Mouse (Mus musculus): ENCODE data around the gene Pigm.

Pigm gene

DNA sequence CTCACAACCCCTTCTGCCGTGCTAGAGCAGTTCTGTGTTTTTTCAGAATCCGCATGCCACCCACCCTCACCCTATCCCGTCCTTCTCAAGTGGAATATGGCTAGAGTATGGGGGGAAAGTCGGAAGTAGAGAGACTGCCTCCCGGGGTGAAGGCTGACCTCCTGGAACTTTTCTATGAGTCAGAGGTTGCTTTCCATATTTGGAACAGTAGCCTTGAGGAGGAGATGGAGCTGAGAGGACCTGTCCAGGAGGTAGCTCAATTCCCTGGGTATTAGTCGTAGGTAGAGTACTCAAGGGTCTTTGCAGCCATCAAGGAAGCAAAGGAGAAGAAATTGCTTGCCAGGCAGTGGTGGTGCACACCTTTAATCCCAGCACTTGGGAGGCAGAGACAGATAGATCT, 24.3 kb upstream of the Pigm start:
- DNase-seq (ENCODE audit: low read depth, low spot score) = no peak

DNA sequence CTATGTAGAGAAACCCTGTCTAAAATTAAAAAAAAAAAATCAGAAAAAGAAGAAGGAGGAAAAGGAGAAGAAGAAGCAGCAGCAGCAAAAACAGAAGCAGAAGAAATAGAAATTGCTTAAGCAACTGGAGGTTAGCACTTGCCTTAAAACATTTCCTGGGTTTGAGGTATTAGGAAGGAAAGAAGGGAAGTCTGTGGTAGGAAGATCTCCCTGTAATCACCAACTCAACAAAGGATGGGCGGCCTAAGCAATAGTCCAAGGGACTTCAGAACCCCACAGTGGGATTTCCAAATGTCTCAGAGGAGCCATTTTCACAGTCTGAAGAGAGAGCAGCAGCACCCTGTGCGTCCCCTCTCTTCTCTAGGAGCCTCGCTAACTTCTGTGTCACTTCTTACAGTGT, 23.9 kb upstream of the Pigm start:
- DNase-seq (ENCODE audit: low read depth, low spot score) = no peak

DNA sequence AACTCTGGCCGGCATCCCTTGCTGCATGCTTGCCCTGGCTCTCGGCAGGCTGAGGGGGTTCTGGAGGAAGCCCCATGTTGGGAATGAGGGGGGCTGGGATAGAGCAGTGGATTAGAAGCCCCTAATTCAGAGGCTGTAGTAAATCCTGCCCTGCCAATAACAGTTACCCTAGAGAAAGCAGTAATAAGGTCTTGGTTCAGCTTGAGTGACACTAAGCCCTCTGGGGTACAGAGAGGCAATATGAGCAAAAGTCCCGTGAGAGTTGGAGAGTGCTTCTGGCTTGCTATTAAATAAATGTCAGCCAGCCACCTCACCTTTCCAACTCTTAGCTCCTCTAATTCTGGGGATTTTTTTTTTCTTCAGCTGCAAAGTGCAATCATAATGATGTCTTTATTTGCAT, 21.0 kb upstream of the Pigm start:
- DNase-seq (ENCODE audit: low read depth, low spot score) = no peak

DNA sequence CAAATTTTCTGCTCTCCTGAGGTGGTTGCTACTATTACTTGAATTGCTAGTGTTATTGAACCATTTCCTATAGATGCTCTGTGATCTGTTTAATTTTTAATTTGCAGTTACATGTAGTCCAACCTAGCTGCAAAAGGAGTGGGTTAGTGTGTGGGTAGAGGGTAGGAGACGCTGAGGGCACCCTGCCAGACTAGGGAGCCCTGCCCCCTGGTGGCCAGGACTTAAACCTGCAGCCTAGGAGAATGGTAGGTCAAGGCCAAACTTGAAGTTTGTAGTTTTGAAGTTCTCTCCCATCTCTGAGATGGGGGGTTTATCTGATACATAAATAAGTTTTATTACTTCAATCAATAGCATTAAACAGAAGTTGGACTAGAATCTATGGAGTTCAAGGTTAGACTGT, 18.8 kb upstream of the Pigm start:
- DNase-seq (ENCODE audit: low read depth, low spot score) = no peak

DNA sequence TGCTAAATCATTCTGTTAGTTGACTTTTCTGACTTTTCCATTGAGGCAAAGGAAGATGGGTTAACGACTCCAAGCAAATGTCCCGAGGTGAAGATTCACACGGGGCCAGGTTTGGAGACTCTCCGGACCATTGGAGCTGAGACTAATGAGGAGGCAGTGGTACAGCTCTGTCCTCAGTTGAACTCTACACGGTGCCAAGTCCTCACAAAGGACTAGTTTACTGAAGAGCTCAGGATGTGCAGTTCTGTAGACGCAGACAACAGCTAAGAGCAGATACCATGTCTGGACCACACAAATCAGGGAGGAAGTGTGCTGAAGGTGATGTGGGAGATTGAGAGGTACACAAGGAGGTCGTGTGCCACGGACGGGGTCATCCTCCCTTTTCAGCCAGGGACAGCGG, 18.0 kb upstream of the Pigm start:
- DNase-seq (ENCODE audit: low read depth, low spot score) = no peak

DNA sequence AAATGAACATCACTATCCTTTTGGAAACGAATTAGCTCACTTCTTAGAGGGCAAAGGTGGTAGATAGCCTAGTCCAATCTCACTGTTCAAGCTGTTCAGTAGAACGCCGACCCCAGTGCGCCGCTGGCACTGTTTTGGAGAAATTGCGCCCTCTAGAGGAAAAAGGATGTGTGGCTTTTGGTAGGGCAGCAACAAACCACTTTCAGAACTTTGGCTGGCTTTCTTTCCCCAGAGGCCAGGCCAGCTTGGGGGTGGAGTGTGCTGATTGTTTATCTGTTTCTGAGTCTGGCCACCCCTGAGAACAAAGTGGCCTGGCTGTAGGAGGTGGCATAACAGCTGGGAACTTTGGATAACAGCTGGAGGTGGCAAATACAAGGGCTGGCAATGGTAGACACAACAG, 11.7 kb upstream of the Pigm start:
- DNase-seq (ENCODE audit: low read depth, low spot score) = peak; percentile 56

DNA sequence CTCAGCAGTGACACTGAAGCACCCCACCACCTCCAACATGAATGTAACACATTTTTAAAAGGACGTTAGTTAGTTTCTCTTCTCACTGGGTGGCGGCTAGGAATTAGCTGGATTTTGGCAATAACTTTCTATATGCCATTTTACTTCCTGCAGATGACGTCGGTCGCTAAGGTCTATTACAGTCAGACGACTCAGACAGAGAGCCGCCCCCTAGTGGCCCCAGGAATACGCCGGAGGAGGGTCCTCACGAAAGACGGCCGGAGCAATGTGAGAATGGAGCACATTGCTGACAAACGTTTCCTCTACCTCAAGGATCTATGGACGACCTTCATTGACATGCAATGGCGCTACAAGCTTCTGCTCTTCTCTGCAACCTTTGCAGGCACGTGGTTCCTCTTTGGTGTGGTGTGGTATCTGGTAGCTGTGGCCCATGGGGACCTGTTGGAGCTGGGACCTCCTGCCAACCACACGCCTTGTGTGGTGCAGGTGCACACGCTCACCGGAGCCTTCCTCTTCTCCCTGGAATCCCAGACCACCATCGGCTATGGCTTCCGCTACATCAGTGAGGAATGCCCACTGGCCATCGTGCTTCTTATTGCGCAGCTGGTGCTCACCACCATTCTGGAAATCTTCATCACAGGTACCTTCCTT, 7.5 kb upstream of the Pigm start:
- DNase-seq (ENCODE audit: low read depth, low spot score) = peak; percentile 59

DNA sequence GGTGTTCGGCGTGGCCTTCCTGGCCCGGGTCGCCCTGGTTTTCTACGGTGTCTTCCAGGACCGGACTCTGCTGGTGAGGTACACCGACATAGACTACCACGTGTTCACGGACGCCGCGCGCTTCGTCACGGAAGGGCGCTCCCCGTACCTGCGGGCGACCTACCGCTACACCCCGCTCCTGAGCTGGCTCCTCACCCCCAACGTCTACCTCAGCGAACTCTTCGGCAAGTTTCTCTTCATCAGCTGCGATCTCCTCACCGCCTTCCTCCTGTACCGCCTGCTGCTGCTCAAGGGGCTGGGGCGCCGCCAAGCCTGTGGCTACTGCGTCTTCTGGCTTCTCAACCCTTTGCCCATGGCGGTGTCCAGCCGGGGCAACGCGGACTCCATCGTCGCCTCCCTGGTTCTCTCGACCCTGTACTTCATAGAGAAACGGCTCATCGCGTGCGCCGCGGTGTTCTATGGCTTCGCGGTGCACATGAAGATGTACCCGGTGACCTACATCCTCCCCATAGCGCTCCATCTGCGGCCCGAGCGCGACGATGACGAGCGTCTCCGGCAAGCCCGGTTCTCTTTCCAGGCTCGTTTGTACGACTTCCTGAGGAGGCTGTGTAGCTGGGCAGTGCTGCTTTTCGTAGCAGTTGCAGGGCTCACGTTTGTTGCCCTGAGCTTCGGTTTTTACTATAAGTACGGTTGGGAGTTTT, 562 bp downstream of the Pigm start:
- no peak for DNase-seq (ENCODE audit: low read depth, low spot score)

DNA sequence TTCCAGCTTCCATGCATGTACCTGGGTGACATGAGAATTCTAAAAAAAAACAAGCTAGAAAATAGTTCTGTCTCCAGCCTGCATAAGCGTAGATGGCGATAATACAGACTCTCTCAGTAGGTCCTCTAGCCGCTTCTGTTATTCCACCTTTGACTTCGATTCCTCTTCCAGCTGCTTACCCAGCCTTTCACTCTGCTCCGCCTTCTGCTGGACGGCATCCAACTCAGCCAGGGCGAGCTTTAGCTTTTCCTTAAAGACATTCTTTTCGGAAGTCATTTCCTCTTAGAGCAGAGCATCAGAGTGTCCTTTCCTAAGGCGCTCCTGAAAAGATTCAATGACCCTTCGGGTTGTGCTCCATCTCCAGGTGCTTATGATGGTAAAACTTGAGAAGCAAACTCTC, 3.7 kb downstream of the Pigm start:
- DNase-seq (ENCODE audit: low read depth, low spot score) = no peak

DNA sequence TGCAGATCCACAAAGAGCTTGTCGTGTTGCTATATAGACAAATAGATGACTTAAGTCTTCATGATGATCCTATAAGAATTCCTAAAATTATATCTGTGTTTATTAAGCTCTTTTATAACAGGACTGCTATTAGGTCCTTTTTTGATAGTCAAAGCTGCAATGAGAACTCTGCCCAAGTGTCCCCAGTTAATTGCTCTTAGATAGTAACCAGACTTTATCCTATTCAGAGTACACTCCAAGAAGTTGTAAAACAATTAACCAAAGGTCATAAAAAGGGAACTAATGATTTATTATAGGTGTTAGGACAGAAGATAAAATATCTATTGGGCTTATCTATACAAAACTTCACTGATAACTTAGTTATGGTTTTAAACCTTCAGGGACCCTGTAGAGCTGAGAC, 5.7 kb downstream of the Pigm start:
- no peak for DNase-seq (ENCODE audit: low read depth, low spot score)

DNA sequence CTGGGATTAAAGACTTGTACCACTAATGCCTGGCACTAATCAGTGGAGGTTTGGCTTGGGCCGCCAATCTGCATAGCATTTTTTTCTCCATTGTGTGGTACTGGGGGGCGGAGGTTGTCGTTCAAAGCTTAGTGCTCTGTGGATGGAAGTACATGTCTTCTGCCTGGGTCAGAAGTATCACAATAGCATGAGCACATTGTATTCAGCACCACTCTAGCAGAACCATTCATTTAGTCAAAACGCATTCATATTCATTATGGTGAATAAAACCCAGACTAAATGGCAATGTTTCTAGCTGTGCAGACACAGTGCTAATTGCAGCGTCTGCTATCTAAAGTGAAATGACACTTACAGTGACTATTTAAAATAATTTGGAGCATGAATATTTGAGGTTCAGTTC, 10.9 kb downstream of the Pigm start:
- DNase-seq (ENCODE audit: low read depth, low spot score) = no peak

DNA sequence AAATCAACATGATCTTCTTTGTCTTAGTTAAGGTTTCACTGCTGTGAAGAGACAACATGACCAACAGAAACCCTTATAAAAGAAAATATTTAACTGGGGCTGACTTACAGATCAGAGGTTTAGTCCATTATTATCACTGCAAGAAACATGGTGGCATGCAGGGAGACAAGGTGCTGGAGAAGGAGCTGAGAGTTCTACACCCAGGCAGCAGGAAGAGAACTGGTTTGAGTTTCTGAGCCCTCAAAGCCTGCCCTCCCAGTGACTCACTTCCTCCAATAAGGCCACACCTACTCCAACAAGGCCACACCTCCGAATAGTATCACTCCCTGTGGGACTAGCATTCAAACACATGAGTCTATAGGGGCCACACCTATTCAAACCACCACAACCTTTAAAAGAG, 14.4 kb downstream of the Pigm start:
- no peak for DNase-seq (ENCODE audit: low read depth, low spot score)

DNA sequence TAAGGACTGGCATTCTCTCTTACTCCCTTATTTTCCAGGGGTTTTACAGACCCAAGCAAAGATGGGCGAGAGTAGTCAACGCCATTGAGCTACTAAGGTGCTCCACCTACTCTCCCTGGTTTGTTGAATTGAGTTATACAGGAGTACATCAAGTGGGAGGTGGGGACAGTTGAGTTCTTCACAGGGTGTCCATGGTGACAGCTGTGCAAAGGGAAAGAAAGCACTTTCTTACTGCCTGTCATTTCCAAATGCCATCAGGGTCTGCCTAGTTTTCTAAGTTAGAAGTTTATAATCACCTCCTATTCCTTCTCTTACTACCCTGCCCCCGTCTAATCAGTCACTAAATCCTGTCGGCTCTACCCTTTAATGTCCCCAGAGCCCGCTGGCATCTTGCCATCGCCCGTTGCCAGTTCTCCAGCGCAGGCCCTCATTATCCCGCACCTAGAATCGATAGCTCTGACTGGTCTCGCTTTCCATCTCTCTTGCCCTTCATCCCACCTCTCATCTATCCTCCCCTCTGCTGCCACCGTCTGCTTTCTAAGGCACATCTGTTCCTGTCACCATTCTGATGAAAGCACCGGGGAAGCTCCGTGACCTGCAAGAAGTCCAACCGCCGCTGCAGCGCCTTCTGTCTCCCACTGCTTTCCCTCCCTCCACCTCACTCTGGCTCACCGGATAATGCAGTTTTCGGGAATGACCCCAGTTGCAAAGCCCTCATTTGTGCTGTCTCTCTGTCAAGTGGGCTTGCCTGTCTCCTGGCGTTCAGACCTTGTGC, 15.6 kb downstream of the Pigm start:
- no peak for DNase-seq (ENCODE audit: low read depth, low spot score)

DNA sequence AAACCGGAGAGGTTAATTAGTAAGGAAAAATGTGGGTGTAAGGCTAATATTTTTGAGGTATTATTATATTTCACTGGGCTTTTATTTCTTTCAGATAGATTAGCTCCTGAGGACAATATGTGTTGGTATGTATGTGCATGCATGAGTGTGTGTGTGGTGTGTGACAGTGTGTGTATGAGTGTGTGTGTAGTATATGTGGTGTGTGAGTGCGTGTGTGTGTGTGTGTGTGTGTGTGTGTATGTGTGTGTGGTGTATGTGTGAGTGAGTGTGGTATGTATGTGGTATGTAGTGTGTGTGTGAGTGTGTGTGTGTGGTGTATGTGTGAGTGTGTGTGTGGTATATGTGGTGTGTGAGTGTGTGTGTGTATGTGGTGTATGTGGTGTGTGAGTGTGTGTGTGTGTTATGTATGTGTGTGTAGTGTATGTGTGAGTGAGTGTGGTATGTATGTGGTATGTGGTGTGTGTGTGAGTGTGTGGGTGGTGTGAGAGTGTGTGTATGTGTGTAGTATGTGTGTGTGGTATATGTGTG, 16.4 kb downstream of the Pigm start:
- DNase-seq (ENCODE audit: low read depth, low spot score) = no peak

DNA sequence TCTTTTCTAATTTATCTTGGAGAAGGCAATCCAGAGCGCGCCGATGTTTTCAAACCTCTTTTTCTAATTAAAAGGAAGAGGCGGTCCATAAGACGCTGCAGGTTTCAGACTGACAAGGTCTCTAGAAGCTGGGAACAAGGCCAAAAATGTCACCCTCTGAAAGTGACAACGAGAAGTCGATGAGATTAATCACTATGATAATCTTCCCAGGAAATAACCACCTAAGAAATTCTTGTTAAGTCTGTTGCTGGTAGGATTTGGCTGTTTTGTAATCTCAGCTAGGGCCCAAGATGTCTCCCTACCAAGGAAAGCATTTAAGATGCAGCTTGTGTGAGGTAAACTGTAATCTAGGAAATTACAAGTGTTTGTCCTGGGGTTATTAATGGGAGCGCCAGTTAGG, 17.4 kb downstream of the Pigm start:
- DNase-seq (ENCODE audit: low read depth, low spot score) = no peak

DNA sequence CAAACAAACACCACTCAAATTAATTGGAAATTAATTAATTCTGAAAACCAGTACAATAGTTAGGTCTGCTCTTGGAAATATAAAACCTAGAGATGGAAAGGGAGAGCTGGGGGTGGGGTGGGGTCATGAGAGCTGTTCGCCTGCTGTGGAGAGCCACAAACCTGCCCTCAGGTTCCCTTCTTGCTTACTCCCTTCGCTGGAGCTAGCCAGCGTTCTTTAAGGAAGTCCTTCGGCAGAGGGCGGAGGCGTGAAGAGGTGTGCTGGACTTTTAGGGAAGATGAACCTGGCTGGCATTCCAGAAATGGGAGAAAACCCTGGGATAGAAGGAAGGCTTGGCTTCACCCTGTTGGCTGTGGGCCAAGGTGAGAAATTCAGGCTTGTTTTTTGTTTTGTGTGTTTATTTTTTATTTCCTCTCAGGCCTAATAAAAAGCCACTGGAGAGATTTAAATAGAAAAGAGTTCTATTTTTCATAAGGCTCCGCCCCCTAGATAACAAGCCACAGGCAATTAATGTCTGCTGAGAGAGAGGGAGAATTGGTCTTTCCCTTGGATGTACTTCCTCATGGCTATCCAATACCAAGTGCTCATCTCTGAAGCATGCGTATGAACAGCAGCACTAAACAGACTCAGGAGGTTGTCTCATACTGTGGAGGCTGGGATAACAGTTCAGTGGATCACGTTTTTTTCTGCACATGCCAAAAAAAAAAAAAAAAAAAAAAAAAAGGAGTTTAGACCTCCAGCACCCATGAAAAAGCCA, 20.8 kb downstream of the Pigm start:
- no peak for DNase-seq (ENCODE audit: low read depth, low spot score)

DNA sequence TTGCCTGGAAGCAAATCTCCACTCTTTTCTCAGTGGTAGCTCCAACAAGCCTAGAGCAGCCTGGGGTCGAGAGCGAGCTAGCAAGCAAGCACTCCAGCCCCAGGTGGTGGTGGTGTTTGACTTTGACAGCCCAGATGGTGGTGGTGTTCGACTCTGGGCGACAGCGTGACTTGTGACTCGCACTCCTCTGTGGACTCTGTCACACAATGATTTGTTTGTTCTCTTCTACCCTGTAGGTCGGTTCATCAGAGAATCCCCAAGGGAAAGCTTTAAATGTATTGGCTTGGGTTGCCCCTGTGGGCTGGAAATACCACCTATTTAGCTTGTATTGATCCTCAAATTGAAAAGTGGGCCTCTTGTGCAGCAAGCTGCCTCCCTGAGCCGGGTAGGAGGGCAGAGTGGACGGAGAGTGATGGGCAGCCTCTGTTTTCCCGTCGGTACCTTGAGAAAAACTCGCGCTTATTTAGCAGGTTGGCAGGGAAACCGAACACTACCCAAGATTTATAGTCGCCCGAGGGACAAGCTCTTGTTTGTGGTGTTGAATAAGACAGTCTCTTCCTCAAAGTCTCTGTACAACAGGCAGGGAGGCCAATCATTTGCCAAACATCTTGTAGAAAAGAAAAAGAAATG, 29.8 kb downstream of the Pigm start:
- DNase-seq (ENCODE audit: low read depth, low spot score) = no peak

DNA sequence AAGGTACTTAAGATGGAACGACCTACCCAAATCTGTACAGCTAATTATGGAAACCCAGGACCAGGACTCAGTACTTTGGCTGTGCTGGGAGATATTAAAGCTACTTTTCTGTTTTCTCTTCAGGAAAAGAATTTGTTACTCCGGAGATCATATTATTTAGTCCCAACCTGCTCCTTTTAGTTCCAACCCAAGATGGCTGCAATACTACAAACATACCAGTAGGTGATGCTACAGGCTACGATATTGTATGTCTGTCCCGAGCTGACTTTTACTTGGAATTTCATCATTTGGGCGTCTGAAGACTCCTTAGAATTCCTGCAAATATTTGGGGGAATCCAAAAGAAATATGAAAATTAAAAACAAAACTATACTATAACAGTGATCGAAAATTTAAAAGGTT, 32.6 kb downstream of the Pigm start:
- DNase-seq (ENCODE audit: low read depth, low spot score) = no peak

DNA sequence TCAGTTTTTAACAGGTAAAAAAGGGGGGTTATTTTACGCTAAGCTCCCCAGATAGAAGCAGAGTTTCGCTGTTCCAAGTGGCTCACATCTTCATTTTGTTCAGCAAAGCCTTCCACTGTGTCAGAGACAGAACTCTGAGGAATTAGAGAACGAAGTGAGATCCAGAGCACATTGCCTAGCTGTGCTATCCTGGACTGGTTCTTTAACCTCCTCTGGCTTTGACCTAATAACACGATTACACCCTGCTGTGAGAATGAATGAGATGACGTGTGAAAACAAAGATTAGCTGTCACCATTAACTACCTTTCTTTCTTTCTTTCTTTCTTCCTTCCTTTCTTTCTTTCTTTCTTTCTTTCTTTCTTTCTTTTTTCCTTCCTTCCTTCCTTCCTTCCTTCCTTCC, 33.1 kb downstream of the Pigm start:
- DNase-seq (ENCODE audit: low read depth, low spot score) = no peak

DNA sequence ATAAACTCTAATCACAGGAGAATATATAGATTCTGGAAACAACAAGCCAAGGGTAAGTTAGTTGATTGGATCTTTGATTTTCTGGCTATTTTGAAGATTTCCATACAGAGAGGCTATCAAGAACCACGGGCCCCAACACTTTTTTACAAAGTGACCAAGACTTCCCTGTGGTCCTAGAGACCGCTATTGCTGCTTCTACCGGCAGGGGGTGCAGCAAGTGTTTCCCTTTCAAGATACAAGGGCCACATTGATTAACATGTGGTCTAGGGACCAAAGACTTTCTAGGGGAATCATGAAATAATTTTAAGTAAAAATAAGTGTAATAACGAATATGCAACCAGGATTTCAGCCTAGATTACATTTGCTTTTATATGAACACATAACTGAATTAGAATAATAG, 34.5 kb downstream of the Pigm start:
- no peak for DNase-seq (ENCODE audit: low read depth, low spot score)

DNA sequence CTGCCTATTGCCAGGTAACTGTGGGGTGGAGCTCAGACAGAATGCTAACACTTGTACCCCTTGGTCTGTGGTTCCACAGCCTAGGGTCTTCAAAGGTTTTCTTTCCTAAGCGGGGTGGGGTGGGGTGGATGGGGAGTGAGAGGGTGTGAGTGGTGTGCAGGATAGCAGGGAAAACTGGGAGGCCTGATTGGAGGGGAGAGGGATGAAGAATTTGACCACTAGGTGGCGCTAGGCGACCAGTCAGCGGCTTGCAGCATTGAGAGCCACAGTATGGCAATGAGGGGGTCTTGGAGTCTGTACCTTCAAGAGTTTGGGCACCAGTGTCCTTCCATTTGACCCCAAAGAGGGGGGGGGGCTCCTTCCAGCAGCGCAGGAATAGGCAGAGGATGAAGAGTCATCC, 35.9 kb downstream of the Pigm start:
- peak; percentile 31 for DNase-seq (ENCODE audit: low read depth, low spot score)

Measured in WW6 (cell line).